Comparison of ENCODE assay signal across 8 mouse cellular contexts in genomic region chr16:10834911-10835587, GRCm38 (mm10). TPM values are rescaled to one million over a fixed set of nuclear protein-coding genes. Genes with fewer than 3 reads are reported as not detected.
DNase-seq lines count a peak whose midpoint lies in the region; ATAC-seq lines count a peak whose summit lies in the region.

TSS of gene Rmi2 (plus strand) at chr16:10835059.

- under 1% methylated on average over 54 of the region's 69 CpGs for WGBS in hindbrain, embryonic 15.5 days

- ATAC-seq in hindbrain, embryonic 15.5 days (ENCODE audit: low FRiP score, low read depth): peak; percentile 93

- no peaks in the 10 kb centered on the region for H3K9me3 ChIP-seq in hindbrain, embryonic 15.5 days

- peaks cover 12% of the 10 kb centered on the region for H3K4me1 ChIP-seq in hindbrain, embryonic 15.5 days (replicated peaks)

- peak within 1 kb of the TSS; percentile 60 for H3K9ac ChIP-seq in hindbrain, embryonic 15.5 days

- H3K36me3 ChIP-seq in hindbrain, embryonic 15.5 days: no peaks in the 10 kb centered on the region

- H3K4me3 ChIP-seq in hindbrain, embryonic 15.5 days: peak within 1 kb of the TSS; percentile 83

- peak; percentile 83 for DNase-seq in T-cell, adult 2 months (ENCODE audit: low spot score)
- peak; percentile 88 to 92 for DNase-seq in cerebellum, postnatal 25 days
- DNase-seq in frontal cortex, postnatal 36 days (ENCODE audit: low spot score in 2 of 2): peak; percentile 76 to 81
- peak; percentile 37 for DNase-seq in left cerebral cortex, adult 11 months (ENCODE audit: low spot score)
- DNase-seq in lung, postnatal 36 days: peak; percentile 90
- DNase-seq in retina, embryonic 14.5 days (ENCODE audit: low spot score): peak; percentile 91
- DNase-seq in thymus, postnatal 36 days: peak; percentile 90 to 93

- peaks cover 8% of the 10 kb centered on the region; the same call in 1 of the 2 replicates for H3K27me3 ChIP-seq in hindbrain, embryonic 15.5 days

- H3K27ac ChIP-seq in hindbrain, embryonic 15.5 days (replicated peaks): no peak within 1 kb of the TSS

- H3K4me2 ChIP-seq in hindbrain, embryonic 15.5 days: peak within 1 kb of the TSS; percentile 99

RNA-seq across cellular contexts. Expression of gene Rmi2, which starts in this region (rescaled TPM):
- polyA plus RNA-seq in hindbrain, embryonic 15.5 days (2015; fragmentation: Nextera tagmentation; extraction: Ambion mirVana): 0.74 and 0.81 TPM in 2 replicates

Comparison
In these comparisons a context has a peak if more than half of its experiments do, and no peak if none do; other contexts are left out.
1. Peak in ATAC-seq, H3K4me3 ChIP-seq, H3K9ac ChIP-seq and H3K4me2 ChIP-seq in hindbrain, embryonic 15.5 days; RNA of the gene not detected or under 1 TPM.
2. DNase-seq: peak in every context shown above with its lines; median percentile 92 in thymus, postnatal 36 days; 91 in retina, embryonic 14.5 days; 90 in cerebellum, postnatal 25 days; 90 in lung, postnatal 36 days; 83 in T-cell, adult 2 months; 78 in frontal cortex, postnatal 36 days; 37 in left cerebral cortex, adult 11 months.